Mouse (Mus musculus): ENCODE measurements at regions not wholly inside any gene's neighbourhood (a gene's known extent, or its start where the extent isn't known, plus 50 kb on each side); places are given as distances from the start of the nearest gene placed in this dataset.
A peak's percentile ranks its signal among the peaks of the same experiment; 100 is the strongest.
"Not testable (repeated sequence)": the region's sequence is repeated elsewhere in the genome, so short reads cannot be mapped to it uniquely, and the experiment has no call there.

- DNase-seq (ENCODE audit: low spot score): no peak
Observed at GRCm38 (mm10) chr10:23733679-23734078, 53.4 kb downstream of the Rps12 start.

- not testable (repeated sequence) for DNase-seq (ENCODE audit: low spot score)
Observed at GRCm38 (mm10) chr10:23725960-23726714, 60.9 kb downstream of the Rps12 start.

- DNase-seq (ENCODE audit: low spot score): no peak
Observed at GRCm38 (mm10) chr10:23718124-23718523, 69.0 kb downstream of the Rps12 start.

GRCm38 (mm10) chr10:23715511-23715910 is 71.6 kb downstream of the Rps12 start:
- DNase-seq (ENCODE audit: low spot score): no peak

- no peak for DNase-seq (ENCODE audit: low spot score)
Observed at GRCm38 (mm10) chr10:23715101-23715500, 72.0 kb downstream of the Rps12 start.

- DNase-seq (ENCODE audit: low spot score): no peak
Observed at GRCm38 (mm10) chr10:23712691-23713378, 74.2 kb downstream of the Rps12 start.

- no peak for DNase-seq (ENCODE audit: low spot score)
Observed at GRCm38 (mm10) chr10:23711416-23712171, 75.5 kb downstream of the Rps12 start.

GRCm38 (mm10) chr10:23710999-23711398 is 76.1 kb downstream of the Rps12 start:
- DNase-seq (ENCODE audit: low spot score): no peak

- no peak for DNase-seq (ENCODE audit: low spot score)
Observed at GRCm38 (mm10) chr10:23708261-23708660, 78.8 kb downstream of the Rps12 start.

GRCm38 (mm10) chr10:23707141-23707540 is 79.9 kb downstream of the Rps12 start:
- DNase-seq (ENCODE audit: low spot score): no peak

GRCm38 (mm10) chr10:23704048-23704447 is 83.0 kb downstream of the Rps12 start:
- no peak for DNase-seq (ENCODE audit: low spot score)

GRCm38 (mm10) chr10:23691291-23691690 is 95.8 kb downstream of the Rps12 start:
- no peak for DNase-seq (ENCODE audit: low spot score)

- no peak for DNase-seq (ENCODE audit: low spot score)
Observed at GRCm38 (mm10) chr10:23686969-23687368, 100.1 kb downstream of the Rps12 start.

- no peak for DNase-seq (ENCODE audit: low spot score)
Observed at GRCm38 (mm10) chr10:23683078-23683477, 104.0 kb downstream of the Rps12 start.

- no peak for DNase-seq (ENCODE audit: low spot score)
Observed at GRCm38 (mm10) chr10:23675911-23676310, 111.2 kb downstream of the Rps12 start.

- no peak for DNase-seq (ENCODE audit: low spot score)
Observed at GRCm38 (mm10) chr10:23674633-23675515, 112.2 kb downstream of the Rps12 start.

GRCm38 (mm10) chr10:23672296-23672695 is 114.8 kb downstream of the Rps12 start:
- DNase-seq (ENCODE audit: low spot score): no peak

GRCm38 (mm10) chr10:23671494-23671893 is 115.6 kb downstream of the Rps12 start:
- no peak for DNase-seq (ENCODE audit: low spot score)

- DNase-seq (ENCODE audit: low spot score): not testable (repeated sequence)
Observed at GRCm38 (mm10) chr10:23665916-23666315, 121.2 kb downstream of the Rps12 start.

GRCm38 (mm10) chr10:23626201-23626600 is 160.9 kb downstream of the Rps12 start:
- DNase-seq (ENCODE audit: low spot score): no peak

- DNase-seq (ENCODE audit: low spot score): no peak
Observed at GRCm38 (mm10) chr10:23612030-23612429, 175.0 kb downstream of the Rps12 start.

- DNase-seq (ENCODE audit: low spot score): peak; percentile 65
Observed at GRCm38 (mm10) chr10:23611183-23611582, 175.9 kb downstream of the Rps12 start.

All from MN1 (cell line).